Mouse (Mus musculus): ENCODE measurements at regions not wholly inside any gene's neighbourhood (a gene's known extent, or its start where the extent isn't known, plus 50 kb on each side); places are given as distances from the start of the nearest gene placed in this dataset.

GRCm38 (mm10) chr7:129441085-129441617 lies 150.5 kb upstream of the Wdr11 start:
- WGBS = 79% methylated on average over 4 of the region's 4 CpGs
- intact Hi-C loops (cut with DNase I) = no loop called here
- Histone ChIP-seq H3K27me3 (ENCODE audit: control insufficient read depth, insufficient read depth, low read length) (no peaks in the 10 kb centered on the region), H3K9ac (ENCODE audit: low read depth, low read length) (no peak overlapping the region), H3K4me1 (ENCODE audit: control insufficient read depth, insufficient read depth, low read length) (no peaks in the 10 kb centered on the region), H3K79me2 (replicated peaks; ENCODE audit: control insufficient read depth, insufficient read depth, low read length) (no peaks in the 10 kb centered on the region), H3K4me3 (no peak overlapping the region), H3K27ac (no peak overlapping the region), H3K36me3 (ENCODE audit: control insufficient read depth, insufficient read depth, low read length) (no peaks in the 10 kb centered on the region)
- no peak for TF ChIP-seq POLR2A (IDR thresholded peaks at IDR 0.05; ENCODE audit: insufficient read depth, low read depth, low read length)
- no peak for TF ChIP-seq EP300 (IDR thresholded peaks at IDR 0.05; ENCODE audit: insufficient read depth, low read depth, low read length)
- TF ChIP-seq CTCF (IDR thresholded peaks at IDR 0.05) = no peak
- DNase-seq = no peak

GRCm38 (mm10) chr7:129469496-129469895 lies 122.2 kb upstream of the Wdr11 start:
- TF ChIP-seq CTCF (IDR thresholded peaks at IDR 0.05) (no peak), POLR2A (IDR thresholded peaks at IDR 0.05; ENCODE audit: insufficient read depth, low read depth, low read length) (no peak), EP300 (IDR thresholded peaks at IDR 0.05; ENCODE audit: insufficient read depth, low read depth, low read length) (no peak)
- DNase-seq = peak; percentile 10 to 28
- H3K27me3 ChIP-seq (ENCODE audit: control insufficient read depth, insufficient read depth, low read length) = no peaks in the 10 kb centered on the region
- H3K79me2 ChIP-seq (replicated peaks; ENCODE audit: control insufficient read depth, insufficient read depth, low read length) = no peaks in the 10 kb centered on the region
- no peak overlapping the region for H3K4me3 ChIP-seq
- H3K9ac ChIP-seq (ENCODE audit: low read depth, low read length) = no peak overlapping the region
- intact Hi-C loops (cut with DNase I) = no loop called here
- 11% methylated on average over 3 of the region's 3 CpGs for WGBS
- no peaks in the 10 kb centered on the region for H3K4me1 ChIP-seq (ENCODE audit: control insufficient read depth, insufficient read depth, low read length)
- H3K36me3 ChIP-seq (ENCODE audit: control insufficient read depth, insufficient read depth, low read length) = no peaks in the 10 kb centered on the region
- no peak overlapping the region for H3K27ac ChIP-seq

- Histone ChIP-seq H3K79me2 (replicated peaks; ENCODE audit: control insufficient read depth, insufficient read depth, low read length) (no peaks in the 10 kb centered on the region), H3K4me3 (no peak overlapping the region), H3K9ac (ENCODE audit: low read depth, low read length) (no peak overlapping the region), H3K36me3 (ENCODE audit: control insufficient read depth, insufficient read depth, low read length) (no peaks in the 10 kb centered on the region), H3K27me3 (ENCODE audit: control insufficient read depth, insufficient read depth, low read length) (no peaks in the 10 kb centered on the region), H3K4me1 (ENCODE audit: control insufficient read depth, insufficient read depth, low read length) (no peaks in the 10 kb centered on the region), H3K27ac (no peak overlapping the region)
- TF ChIP-seq POLR2A (IDR thresholded peaks at IDR 0.05; ENCODE audit: insufficient read depth, low read depth, low read length) = no peak
- TF ChIP-seq CTCF (IDR thresholded peaks at IDR 0.05) = no peak
- TF ChIP-seq EP300 (IDR thresholded peaks at IDR 0.05; ENCODE audit: insufficient read depth, low read depth, low read length) = no peak
- DNase-seq = no peak
- 44% methylated on average over 5 of the region's 5 CpGs for WGBS
- intact Hi-C loops (cut with DNase I) = no loop called here
Observed at GRCm38 (mm10) chr7:129483736-129484135, 107.9 kb upstream of the Wdr11 start.

GRCm38 (mm10) chr7:129506894-129507293 lies 84.8 kb upstream of the Wdr11 start:
- intact Hi-C loops (cut with DNase I) = loop anchor here (1.0 kb wide), 1 partner anchor 647 kb away; no protein-coding TSS in a partner anchor
- 21% methylated on average over 2 of the region's 2 CpGs for WGBS
- Histone ChIP-seq H3K79me2 (replicated peaks; ENCODE audit: control insufficient read depth, insufficient read depth, low read length) (no peaks in the 10 kb centered on the region), H3K4me1 (ENCODE audit: control insufficient read depth, insufficient read depth, low read length) (no peaks in the 10 kb centered on the region), H3K27me3 (ENCODE audit: control insufficient read depth, insufficient read depth, low read length) (no peaks in the 10 kb centered on the region), H3K27ac (no peak overlapping the region), H3K36me3 (ENCODE audit: control insufficient read depth, insufficient read depth, low read length) (no peaks in the 10 kb centered on the region), H3K4me3 (no peak overlapping the region), H3K9ac (ENCODE audit: low read depth, low read length) (no peak overlapping the region)
- no peak for DNase-seq
- TF ChIP-seq CTCF (IDR thresholded peaks at IDR 0.05) (peak; percentile 76), EP300 (IDR thresholded peaks at IDR 0.05; ENCODE audit: insufficient read depth, low read depth, low read length) (no peak), POLR2A (IDR thresholded peaks at IDR 0.05; ENCODE audit: insufficient read depth, low read depth, low read length) (no peak)

- Histone ChIP-seq H3K9ac (ENCODE audit: low read depth, low read length) (no peak overlapping the region), H3K27me3 (ENCODE audit: control insufficient read depth, insufficient read depth, low read length) (no peaks in the 10 kb centered on the region), H3K36me3 (ENCODE audit: control insufficient read depth, insufficient read depth, low read length) (no peaks in the 10 kb centered on the region), H3K79me2 (replicated peaks; ENCODE audit: control insufficient read depth, insufficient read depth, low read length) (no peaks in the 10 kb centered on the region), H3K27ac (no peak overlapping the region), H3K4me1 (ENCODE audit: control insufficient read depth, insufficient read depth, low read length) (no peaks in the 10 kb centered on the region), H3K4me3 (no peak overlapping the region)
- TF ChIP-seq CTCF (IDR thresholded peaks at IDR 0.05) = no peak
- TF ChIP-seq EP300 (IDR thresholded peaks at IDR 0.05; ENCODE audit: insufficient read depth, low read depth, low read length) = no peak
- no peak for TF ChIP-seq POLR2A (IDR thresholded peaks at IDR 0.05; ENCODE audit: insufficient read depth, low read depth, low read length)
- no peak for DNase-seq
- intact Hi-C loops (cut with DNase I) = no loop called here
- 19% methylated on average over 10 of the region's 10 CpGs for WGBS
Observed at GRCm38 (mm10) chr7:129509631-129510132, 82.0 kb upstream of the Wdr11 start.

- 22% methylated on average over 7 of the region's 7 CpGs for WGBS
- DNase-seq = no peak
- intact Hi-C loops (cut with DNase I) = no loop called here
Observed at GRCm38 (mm10) chr7:129514619-129515018, 77.0 kb upstream of the Wdr11 start.

More at GRCm38 (mm10) chr7:129514619-129515018, 77.0 kb upstream of the Wdr11 start:
- no peaks in the 10 kb centered on the region for H3K36me3 ChIP-seq (ENCODE audit: control insufficient read depth, insufficient read depth, low read length)
- H3K9ac ChIP-seq (ENCODE audit: low read depth, low read length) = no peak overlapping the region
- no peaks in the 10 kb centered on the region for H3K4me1 ChIP-seq (ENCODE audit: control insufficient read depth, insufficient read depth, low read length)
- TF ChIP-seq POLR2A (IDR thresholded peaks at IDR 0.05; ENCODE audit: insufficient read depth, low read depth, low read length) (no peak), EP300 (IDR thresholded peaks at IDR 0.05; ENCODE audit: insufficient read depth, low read depth, low read length) (no peak), CTCF (IDR thresholded peaks at IDR 0.05) (no peak)
- H3K27ac ChIP-seq = no peak overlapping the region
- no peak overlapping the region for H3K4me3 ChIP-seq
- no peaks in the 10 kb centered on the region for H3K79me2 ChIP-seq (replicated peaks; ENCODE audit: control insufficient read depth, insufficient read depth, low read length)
- H3K27me3 ChIP-seq (ENCODE audit: control insufficient read depth, insufficient read depth, low read length) = no peaks in the 10 kb centered on the region

Data from heart, adult 2 months (tissue).